Mouse (Mus musculus): Measurements from ENCODE around the gene Mthfd1l.

DNA sequence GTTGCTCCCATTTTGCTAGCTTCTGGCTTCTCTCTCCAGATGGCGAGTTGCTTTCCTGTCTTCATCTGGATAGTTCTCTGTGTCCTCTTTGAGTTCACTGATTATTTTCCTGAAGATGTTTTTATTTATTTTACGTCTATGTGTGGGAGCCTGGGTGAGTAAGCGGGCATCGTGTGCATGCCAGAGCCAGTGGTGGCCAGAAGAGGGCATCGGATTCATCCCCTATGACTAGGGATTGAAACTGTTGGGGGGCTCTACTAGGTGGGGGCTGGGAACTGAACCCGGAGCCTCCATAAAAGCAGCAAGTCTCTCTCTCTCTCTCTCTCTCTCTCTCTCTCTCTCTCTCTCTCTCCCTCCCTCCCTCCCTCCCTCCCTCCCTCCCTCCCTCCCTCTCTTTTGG is 227.0 kb downstream of the Mthfd1l start:
- TF ChIP-seq CTCF (IDR thresholded peaks at IDR 0.05; ENCODE audit: low read depth, low read length), result no peak
- no peak for TF ChIP-seq POLR2AphosphoS5 (IDR thresholded peaks at IDR 0.05; ENCODE audit: insufficient replicate concordance, low read depth, low read length)
- no peak for TF ChIP-seq TAL1 (conservative IDR thresholded peaks at IDR 0.05; ENCODE audit: low read depth, low read length)
